Mouse (Mus musculus) lung, embryonic 16.5 days (tissue): ENCODE data around the gene Nr5a1. TPM values are rescaled to one million over a fixed set of nuclear protein-coding genes. Genes with fewer than 3 reads are reported as not detected.

Experiments used
- ATAC-seq: fragments of 200-750 bp; cut with Nextera tagmentation; 2 replicates; pipeline ENCODE4 v1.8.0; 2017; ENCODE audit warnings: low read depth, mild to moderate bottlenecking, moderate library complexity
- H3K27ac ChIP-seq: fragments of 300-500 bp; sonication (generic); 2 replicates; pipeline ENCODE4 v1.5.1; 2014; ENCODE audit warnings: mild to moderate bottlenecking, control low read depth, low read length
- H3K27me3 ChIP-seq: fragments of 300-500 bp; sonication (generic); 2 replicates; pipeline ENCODE4 v1.6.1; 2014; ENCODE audit warnings: low read depth, low read length, mixed read lengths; ENCODE audit not compliant: control insufficient read depth, insufficient read depth
- H3K36me3 ChIP-seq: fragments of 300-500 bp; sonication (generic); 2 replicates; pipeline ENCODE4 v1.6.1; 2014; ENCODE audit warnings: low read length; ENCODE audit not compliant: control insufficient read depth, insufficient read depth
- H3K4me1 ChIP-seq: fragments of 300-500 bp; sonication (generic); replicated peaks from 2 replicates; pipeline ENCODE4 v1.6.1; 2014; ENCODE audit warnings: low read length, mixed read lengths; ENCODE audit not compliant: control insufficient read depth, insufficient read depth
- H3K4me2 ChIP-seq: fragments of 300-500 bp; sonication (generic); 2 replicates; pipeline ENCODE4 v1.6.1; 2014; ENCODE audit warnings: low read depth, low read length, control low read depth
- H3K4me3 ChIP-seq: fragments of 300-500 bp; sonication (generic); 2 replicates; pipeline ENCODE4 v1.5.1; 2014; ENCODE audit warnings: mild to moderate bottlenecking, low read length, control low read depth
- H3K9ac ChIP-seq: fragments of 300-500 bp; sonication (generic); 2 replicates; pipeline ENCODE4 v1.6.1; 2014; ENCODE audit warnings: low read length, control low read depth
- H3K9me3 ChIP-seq: fragments of 300-500 bp; sonication (generic); 2 replicates; pipeline ENCODE4 v1.6.1; 2016; ENCODE audit warnings: low read length; ENCODE audit not compliant: control insufficient read depth
- WGBS: fragments of 180-500 bp; shearing (Covaris S2); extraction: QIAGEN DNeasy Blood & Tissue Kit; methylation state at CpG from one replicate; pipeline ENCODE4 v1.1.7; 2014; 5-methylcytosine and 5-hydroxymethylcytosine counted together
- polyA plus RNA-seq: library from polyadenylated mRNA; unstranded; fragments of >200 nt; fragmentation: Nextera tagmentation; extraction: Ambion mirVana; gene quantifications from 2 replicates; pipeline ENCODE4 v1.2.1, GENCODE M21; 2015

The Nr5a1 gene
- polyA plus RNA-seq, 1 experiment from 2014 or later: 0.21 TPM

- Histone ChIP-seq H3K4me3 (no peak overlapping the region), H3K27me3 (peaks cover 2% of the 10 kb centered on the region; the same call in 1 of the 2 replicates), H3K4me2 (no peak overlapping the region), H3K9ac (no peak overlapping the region), H3K36me3 (no peaks in the 10 kb centered on the region), H3K27ac (no peak overlapping the region), H3K9me3 (no peaks in the 10 kb centered on the region), H3K4me1 (peaks cover 2% of the 10 kb centered on the region; the same call in 1 of the 2 replicates)
- WGBS: 53% methylated on average over 11 of the region's 11 CpGs
- no peak for ATAC-seq
Measured at GRCm38 (mm10) chr2:38672496-38672895, 41.8 kb downstream of the Nr5a1 start.

GRCm38 (mm10) chr2:38668802-38669580 is 45.4 kb downstream of the Nr5a1 start:
- H3K27me3 ChIP-seq: peaks cover 2% of the 10 kb centered on the region; the same call in 1 of the 2 replicates
- WGBS: 16% methylated on average over 17 of the region's 17 CpGs
- no peak overlapping the region for H3K27ac ChIP-seq
- peaks cover 2% of the 10 kb centered on the region; the same call in 1 of the 2 replicates for H3K4me1 ChIP-seq
- no peaks in the 10 kb centered on the region for H3K9me3 ChIP-seq
- H3K4me3 ChIP-seq: no peak overlapping the region
- peak; percentile 92 for ATAC-seq
- H3K9ac ChIP-seq: no peak overlapping the region
- H3K36me3 ChIP-seq: no peaks in the 10 kb centered on the region
- H3K4me2 ChIP-seq: peak overlapping the region; percentile 3; the same call in 1 of the 2 replicates

GRCm38 (mm10) chr2:38661398-38661797 is 52.9 kb downstream of the Nr5a1 start:
- no peaks in the 10 kb centered on the region for H3K36me3 ChIP-seq
- H3K4me1 ChIP-seq: 0 out of 2 replicates have a peak, but pooled peaks cover 2% of the 10 kb centered on the region
- no peak overlapping the region for H3K27ac ChIP-seq
- WGBS: 3% methylated on average over 1 of the region's 1 CpGs
- no peak overlapping the region for H3K4me2 ChIP-seq
- H3K27me3 ChIP-seq: peaks cover 2% of the 10 kb centered on the region
- no peak for ATAC-seq
- H3K4me3 ChIP-seq: no peak overlapping the region
- H3K9me3 ChIP-seq: no peaks in the 10 kb centered on the region
- H3K9ac ChIP-seq: no peak overlapping the region

DNA sequence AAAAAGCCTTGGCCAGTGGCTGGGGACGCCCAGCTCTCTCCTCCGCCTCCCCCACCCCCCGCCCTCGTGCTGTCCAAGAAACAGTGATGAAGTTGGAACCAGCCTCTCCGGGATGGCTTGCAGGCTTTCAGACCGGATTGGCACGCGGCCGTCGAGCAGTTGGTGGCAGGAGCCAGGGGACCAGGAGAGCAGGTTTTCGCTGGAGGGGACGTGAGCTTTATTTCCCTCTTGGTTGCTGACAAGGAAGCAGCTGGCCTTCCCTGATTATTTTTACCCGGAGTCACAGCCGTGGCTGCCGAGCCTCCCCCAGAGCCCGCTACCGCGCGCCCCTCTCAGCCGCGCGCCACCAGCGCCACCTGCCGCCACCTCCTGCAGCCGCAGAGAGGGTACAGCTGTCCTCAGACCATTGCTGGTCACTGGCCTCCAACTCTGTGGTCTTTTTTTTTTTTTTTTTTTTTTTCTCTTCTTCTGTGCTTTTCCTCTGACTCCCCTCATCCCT is 56.0 kb downstream of the Nr5a1 start:
- H3K9ac ChIP-seq: peak overlapping the region; percentile 55; the same call in 1 of the 2 replicates
- peak; percentile 96 for ATAC-seq
- H3K27me3 ChIP-seq: peaks cover 2% of the 10 kb centered on the region
- peak overlapping the region; percentile 62 for H3K4me2 ChIP-seq
- peak overlapping the region; percentile 28 for H3K4me3 ChIP-seq
- H3K4me1 ChIP-seq: 0 out of 2 replicates have a peak, but pooled peaks cover 2% of the 10 kb centered on the region
- WGBS: 1% methylated on average over 24 of the region's 25 CpGs
- H3K36me3 ChIP-seq: no peaks in the 10 kb centered on the region
- no peak overlapping the region for H3K27ac ChIP-seq
- H3K9me3 ChIP-seq: no peaks in the 10 kb centered on the region

DNA sequence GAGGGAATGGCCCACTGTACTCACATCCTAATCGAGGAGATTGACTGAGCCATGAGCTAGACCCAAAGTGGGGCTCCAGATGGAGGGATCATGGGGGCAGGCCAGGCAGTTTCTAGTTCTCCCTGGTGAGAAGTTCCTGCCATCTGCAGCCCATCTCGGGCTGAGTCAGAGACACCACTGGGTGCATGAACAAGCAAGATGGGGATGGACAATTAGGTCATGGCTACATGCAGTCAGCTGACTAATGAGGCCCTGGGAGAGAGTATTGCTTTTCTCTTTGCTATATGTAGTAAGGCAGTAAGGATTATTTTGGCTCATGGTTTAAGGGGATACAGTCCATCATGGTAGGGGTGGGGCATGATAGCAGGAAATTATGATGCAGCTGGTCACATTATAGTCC is 60.6 kb downstream of the Nr5a1 start:
- Histone ChIP-seq H3K4me3 (no peak overlapping the region), H3K4me1 (0 out of 2 replicates have a peak, but pooled peaks cover 2% of the 10 kb centered on the region), H3K4me2 (no peak overlapping the region), H3K9ac (no peak overlapping the region), H3K27me3 (peaks cover 2% of the 10 kb centered on the region), H3K9me3 (no peaks in the 10 kb centered on the region), H3K27ac (no peak overlapping the region), H3K36me3 (no peaks in the 10 kb centered on the region)
- WGBS: 76% methylated on average over 2 of the region's 2 CpGs
- no peak for ATAC-seq

- Histone ChIP-seq H3K4me2 (no peak overlapping the region), H3K9me3 (no peaks in the 10 kb centered on the region), H3K9ac (no peak overlapping the region), H3K36me3 (no peaks in the 10 kb centered on the region), H3K4me1 (0 out of 2 replicates have a peak, but pooled peaks cover 2% of the 10 kb centered on the region), H3K4me3 (no peak overlapping the region), H3K27me3 (peaks cover 2% of the 10 kb centered on the region), H3K27ac (no peak overlapping the region)
- 84% methylated on average over 5 of the region's 5 CpGs for WGBS
- no peak for ATAC-seq
Measured at GRCm38 (mm10) chr2:38653293-38653619, 61.1 kb downstream of the Nr5a1 start.

DNA sequence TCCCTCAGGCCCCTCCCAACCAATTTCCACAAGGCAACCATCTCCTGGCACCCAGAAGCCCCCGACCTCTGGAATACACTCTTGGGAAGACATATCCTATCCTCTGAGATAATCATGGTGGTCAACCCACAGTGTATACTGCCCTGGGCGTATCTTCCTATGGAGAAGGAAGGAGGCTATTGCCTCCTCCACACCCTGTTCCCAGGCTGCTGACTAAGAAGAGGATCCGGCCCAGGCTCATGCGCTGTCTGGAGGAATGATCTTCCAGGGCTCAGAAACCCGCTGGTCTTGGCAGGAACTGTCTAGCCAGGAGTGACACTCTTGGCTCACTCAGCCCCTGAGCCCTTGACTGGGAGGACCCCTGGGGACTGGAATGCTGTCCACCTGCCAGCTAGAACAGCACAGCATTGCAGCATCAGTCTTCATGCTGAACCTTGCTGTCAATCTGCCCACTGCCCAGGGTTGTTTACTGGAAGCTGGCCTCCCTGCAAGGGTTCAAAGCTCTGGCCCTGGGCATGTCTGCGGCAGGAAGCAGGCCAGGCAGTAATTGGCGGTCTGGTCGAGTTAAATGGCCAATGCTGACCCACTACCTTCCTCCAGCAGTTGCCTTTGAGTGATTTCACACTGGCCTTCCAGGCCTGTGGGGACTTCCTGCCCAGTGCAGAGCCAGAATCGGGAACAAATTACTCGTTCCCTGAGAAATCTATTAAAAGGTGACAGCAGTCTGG is 61.6 kb downstream of the Nr5a1 start:
- no peak for ATAC-seq

GRCm38 (mm10) chr2:38652098-38652497 is 62.2 kb downstream of the Nr5a1 start:
- no peaks in the 10 kb centered on the region; the same call in 1 of the 2 replicates for H3K27me3 ChIP-seq
- no peak for ATAC-seq

More for the DNA sequence above, 61.6 kb downstream of the Nr5a1 start:
- Histone ChIP-seq H3K4me3 (no peak overlapping the region), H3K4me2 (no peak overlapping the region), H3K27ac (no peak overlapping the region), H3K27me3 (peaks cover 2% of the 10 kb centered on the region), H3K4me1 (no peaks in the 10 kb centered on the region), H3K9ac (no peak overlapping the region), H3K36me3 (no peaks in the 10 kb centered on the region), H3K9me3 (no peaks in the 10 kb centered on the region)
- 55% methylated on average over 10 of the region's 10 CpGs for WGBS

DNA sequence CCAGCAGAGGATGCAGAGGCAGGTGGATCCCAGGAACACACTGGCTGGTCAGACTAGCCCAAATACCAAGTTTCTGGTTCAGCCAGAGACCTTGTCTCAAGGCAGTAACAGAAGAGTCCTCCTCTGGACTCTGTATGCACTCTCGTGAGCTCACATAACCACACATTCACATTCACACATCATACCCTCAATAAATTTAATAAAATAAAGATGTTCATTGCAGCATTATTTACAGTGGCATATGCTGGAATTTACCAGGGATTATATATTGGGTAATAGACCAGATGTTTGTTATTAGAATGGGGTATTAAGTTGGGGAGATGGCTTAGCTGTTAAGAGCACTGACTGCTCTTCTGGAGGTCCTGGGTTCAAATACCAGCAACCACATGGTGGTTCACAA is 64.0 kb downstream of the Nr5a1 start:
- Histone ChIP-seq H3K27ac (no peak overlapping the region), H3K4me3 (no peak overlapping the region), H3K27me3 (no peaks in the 10 kb centered on the region), H3K4me2 (no peak overlapping the region), H3K4me1 (no peaks in the 10 kb centered on the region), H3K9me3 (no peaks in the 10 kb centered on the region), H3K36me3 (no peaks in the 10 kb centered on the region), H3K9ac (no peak overlapping the region)
- ATAC-seq: no peak
- 82% methylated on average over 1 of the region's 1 CpGs for WGBS

More at GRCm38 (mm10) chr2:38652098-38652497, 62.2 kb downstream of the Nr5a1 start:
- no peaks in the 10 kb centered on the region for H3K36me3 ChIP-seq
- no peak overlapping the region for H3K4me3 ChIP-seq
- H3K27ac ChIP-seq: no peak overlapping the region
- no peaks in the 10 kb centered on the region for H3K9me3 ChIP-seq
- no peaks in the 10 kb centered on the region for H3K4me1 ChIP-seq
- WGBS: 56% methylated on average over 7 of the region's 7 CpGs
- H3K4me2 ChIP-seq: no peak overlapping the region
- no peak overlapping the region for H3K9ac ChIP-seq
